Mouse (Mus musculus) cerebellum, adult 11-12 months (tissue): Measurements from ENCODE around the gene Padi2.

ENCODE experiments used
- DNase-seq: peaks from one replicate; pipeline ENCODE4 v3.0.0; 2022

Gene Padi2

DNA sequence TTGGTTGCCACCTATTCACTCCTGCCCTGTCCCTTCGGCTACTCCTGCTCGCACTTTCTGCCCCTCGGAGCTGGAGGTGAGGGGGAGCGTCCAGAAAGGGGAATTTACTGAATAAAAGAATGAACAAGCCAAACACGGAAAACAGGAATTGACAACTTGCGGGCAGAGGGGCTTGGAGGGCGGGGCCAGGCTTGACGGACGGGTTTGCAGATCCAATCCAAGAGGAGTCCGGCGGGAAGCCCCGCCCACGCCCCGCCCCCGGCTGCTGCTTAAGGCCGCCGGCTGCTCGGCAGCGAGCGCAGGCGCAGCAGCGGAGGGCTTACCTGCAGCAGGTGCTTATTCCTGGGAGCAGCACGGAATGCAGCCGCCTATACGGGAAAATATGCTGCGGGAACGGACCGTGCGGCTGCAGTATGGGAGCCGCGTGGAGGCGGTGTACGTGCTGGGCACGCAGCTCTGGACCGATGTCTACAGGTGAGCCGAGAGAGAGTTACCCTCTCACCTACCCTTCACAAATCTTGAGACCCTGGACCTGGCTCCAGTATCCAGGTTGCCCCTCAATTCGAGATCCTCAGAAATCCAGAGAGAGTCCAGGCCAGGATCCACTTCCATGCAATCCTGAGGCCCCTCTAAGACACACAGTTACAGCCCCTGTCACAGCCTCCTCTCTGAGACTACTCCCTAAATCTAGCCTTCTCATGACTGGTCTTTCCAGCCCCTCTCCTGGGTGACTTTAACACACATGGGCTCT is at the start of gene Padi2:
TSS of gene Padi2 (plus strand) at position 269 of the 751 bp plus-strand sequence.
- peak; percentile 26 for DNase-seq

DNA sequence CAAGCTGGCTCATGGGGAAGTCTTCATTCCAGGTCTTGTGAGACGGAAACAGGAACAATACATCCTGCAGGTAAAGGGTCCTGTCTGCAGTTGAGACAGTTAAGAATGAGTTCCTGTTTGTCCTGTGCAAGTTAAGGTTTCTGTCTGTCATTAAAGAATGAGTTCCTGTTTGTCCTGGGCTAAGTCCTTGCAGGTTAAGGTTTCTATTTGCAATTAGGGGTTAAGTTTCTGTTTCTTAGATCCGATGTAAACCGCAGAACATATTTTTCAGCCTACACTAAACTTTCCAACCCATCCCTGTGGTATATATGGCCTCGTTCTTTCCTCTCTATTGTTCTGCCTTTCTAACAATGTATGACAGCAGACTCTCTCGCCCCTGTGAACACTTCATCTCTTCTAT is 49.1 kb upstream of the Padi2 start:
- DNase-seq = no peak

DNA sequence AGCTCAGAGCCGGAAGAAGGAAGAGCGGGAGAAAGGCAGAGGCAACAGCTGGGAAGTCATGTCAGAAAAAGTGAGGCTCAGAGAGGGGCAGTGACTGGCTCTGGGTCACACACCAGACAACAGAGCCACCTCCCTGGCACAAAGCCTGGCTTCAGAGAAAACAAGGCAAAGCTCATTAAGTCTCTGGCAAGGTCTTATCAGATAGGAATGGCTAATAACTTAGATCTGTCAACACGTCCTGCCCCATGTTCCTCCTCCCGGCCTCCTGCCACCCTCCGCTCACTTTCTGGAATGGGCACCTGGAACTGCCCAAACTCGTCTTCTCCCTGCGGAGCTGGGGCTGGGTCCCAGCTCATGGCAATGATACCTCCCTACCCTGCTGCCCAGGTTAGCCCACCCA is 48.3 kb upstream of the Padi2 start:
- DNase-seq = no peak

DNA sequence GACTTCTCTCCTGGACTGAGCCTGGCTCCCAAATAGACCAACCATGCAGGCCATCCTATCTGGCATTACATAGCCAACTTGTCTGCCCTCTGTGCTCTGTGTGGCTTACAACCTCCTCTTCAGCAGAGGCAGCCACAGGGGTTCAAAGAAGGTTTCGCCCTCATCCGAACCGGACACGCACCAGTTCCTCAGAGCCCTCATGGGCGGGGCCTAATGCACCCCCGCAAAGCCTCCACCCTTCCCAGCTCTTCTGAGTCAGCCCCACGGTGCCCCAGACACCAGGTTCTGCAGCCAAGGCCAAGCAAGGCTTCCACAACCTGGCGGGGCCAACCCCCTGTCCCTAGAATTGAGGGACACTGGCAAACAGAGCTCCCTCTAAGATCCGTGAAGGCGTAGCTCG is 46.9 kb upstream of the Padi2 start:
- DNase-seq = no peak

DNA sequence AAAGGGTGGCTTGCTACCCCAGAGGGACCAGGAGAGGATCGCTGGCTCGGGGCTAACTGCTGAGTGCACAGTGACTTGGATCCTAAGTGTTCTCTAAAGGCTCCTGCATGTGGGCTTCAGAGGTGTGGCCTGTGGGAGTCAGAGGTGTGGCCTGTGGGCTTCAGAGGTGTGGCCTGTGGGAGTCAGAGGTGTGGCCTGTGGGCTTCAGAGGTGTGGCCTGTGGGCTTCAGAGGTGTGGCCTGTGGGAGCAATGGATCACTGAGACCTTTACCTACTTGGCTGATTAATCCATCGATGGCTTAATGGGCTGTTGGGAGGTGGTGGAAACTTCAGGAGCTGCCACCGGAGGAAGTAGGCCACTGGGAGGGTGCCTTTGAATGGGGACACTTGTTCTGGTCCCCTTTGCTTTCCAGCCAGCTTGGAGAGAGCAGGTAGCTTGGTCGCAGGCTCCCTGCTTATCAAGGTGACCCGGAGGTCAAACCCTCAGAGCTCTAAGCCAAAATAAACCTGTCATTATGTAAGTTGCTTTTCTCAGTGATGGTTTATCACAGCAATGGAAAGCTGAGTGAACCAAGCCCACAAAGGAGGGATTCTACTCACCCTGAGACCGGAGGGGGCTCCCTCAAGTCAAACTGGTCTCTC is 45.9 kb upstream of the Padi2 start:
- no peak for DNase-seq

DNA sequence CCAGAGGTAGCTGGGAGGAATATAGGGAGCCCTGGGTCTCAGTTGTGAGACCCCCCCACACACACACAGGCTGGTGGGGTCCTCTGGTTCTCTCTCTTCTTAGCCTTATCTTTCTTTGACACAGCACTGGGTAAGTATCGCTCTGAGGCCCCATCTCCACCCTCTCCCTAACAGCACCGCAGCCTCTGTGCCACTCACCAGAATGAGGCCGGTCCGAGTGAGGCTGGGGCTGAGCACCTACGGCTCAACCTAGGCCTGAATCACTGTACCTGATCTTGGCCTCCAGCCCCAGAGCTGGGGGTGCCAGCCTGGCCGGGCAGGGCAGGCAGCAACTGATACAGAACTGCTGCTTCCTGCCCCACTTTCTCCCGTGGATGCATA is 45.4 kb upstream of the Padi2 start:
- no peak for DNase-seq

DNA sequence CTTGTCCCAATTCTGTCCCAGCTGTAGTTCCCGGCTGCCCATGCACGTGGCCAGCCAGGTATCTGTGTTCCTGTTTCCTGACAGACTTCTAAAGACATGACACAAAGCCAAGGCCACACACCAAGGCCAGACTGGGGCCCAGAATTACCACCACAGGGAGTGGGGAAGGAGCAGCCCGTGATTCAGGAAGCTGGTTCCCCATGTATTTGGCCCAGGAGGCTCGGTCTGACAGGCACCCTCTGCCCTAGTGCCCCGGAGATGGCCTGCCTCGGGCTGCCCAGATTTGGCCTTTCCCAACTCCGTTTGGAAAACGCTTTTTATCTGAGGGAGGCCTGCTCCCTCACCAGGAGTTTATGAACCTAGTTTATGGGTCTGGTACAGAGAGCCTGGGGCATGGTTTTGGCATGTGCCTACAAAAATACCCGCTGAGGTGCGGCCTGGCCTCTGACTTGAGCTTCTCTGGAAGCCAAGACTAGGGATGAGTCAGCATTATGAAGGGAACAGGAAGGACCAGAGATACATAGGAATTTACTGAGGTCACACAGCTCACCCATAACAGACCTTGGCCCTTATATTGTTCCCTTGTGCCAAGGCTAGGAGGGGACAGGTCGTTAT is 44.0 kb upstream of the Padi2 start:
- no peak for DNase-seq

DNA sequence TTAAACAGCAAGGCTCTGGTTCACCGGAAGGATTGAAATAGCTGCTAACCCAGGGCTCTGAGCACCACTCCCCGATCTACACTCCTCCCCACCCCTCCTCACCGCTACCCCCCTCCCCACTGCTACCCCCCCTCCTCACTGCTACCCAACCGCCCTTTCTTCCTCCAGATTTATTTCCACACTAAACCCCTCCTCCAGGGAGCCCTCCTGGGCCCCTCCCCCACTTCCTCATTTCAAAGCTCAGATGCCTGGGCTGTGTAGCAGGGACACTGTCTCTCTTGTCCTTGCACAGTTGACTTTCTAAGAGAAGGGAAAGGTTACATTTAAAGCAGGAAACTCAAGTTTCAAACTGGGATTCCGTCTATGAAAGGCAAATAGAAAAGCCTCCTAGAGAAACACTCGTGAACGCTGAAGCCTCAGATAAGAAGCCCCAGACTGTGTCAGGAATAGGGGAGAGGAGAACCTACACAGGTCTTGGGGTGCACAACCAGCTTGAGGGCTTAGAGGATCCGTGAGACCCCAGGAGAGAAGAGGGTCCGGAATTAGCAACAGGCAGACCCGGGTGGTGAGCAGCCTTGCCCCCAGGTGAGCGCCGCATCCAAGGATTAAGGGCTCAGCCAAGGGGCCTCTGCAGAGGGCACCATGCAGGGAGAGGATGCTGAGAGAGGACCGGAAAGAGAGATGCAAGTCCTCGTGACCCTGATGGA is 37.5 kb upstream of the Padi2 start:
- DNase-seq = no peak

DNA sequence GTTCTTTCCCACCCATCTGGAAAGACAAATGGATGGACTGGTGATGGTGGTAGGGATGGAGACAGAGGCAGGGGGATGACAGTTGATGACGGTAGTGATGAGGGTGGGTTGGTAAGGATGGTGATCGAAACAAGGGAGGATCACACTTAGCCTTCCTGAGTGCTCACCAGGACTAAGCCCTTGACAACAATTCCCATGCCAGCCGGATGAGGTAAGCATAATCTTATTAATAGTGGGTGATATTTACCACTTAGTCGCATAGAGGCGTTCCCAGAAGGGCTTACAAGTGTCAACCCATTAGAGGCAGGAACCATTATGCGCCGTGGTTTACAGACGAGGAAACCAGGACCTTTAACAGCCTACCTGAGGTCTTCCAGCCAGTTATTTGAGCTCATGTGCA is 36.2 kb upstream of the Padi2 start:
- no peak for DNase-seq

DNA sequence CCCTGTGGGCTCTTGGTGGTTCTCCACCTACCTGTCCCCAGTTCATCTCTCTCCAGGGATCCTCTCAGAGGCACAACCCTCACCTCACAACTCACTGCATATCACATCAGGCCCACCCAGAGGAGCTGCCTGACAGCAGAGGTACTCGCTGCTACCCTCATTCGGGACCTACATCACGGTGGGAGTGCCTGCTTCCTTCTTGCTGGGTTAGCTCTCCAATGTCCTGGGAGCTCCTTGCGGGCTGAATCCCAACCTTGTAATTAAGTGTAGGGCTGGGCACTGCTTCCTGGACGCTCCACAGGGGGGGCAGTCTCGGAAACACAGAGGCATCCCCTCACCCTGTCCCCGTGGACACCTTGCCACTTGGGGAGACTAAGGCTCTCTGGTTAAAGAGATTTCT is 35.3 kb upstream of the Padi2 start:
- no peak for DNase-seq

DNA sequence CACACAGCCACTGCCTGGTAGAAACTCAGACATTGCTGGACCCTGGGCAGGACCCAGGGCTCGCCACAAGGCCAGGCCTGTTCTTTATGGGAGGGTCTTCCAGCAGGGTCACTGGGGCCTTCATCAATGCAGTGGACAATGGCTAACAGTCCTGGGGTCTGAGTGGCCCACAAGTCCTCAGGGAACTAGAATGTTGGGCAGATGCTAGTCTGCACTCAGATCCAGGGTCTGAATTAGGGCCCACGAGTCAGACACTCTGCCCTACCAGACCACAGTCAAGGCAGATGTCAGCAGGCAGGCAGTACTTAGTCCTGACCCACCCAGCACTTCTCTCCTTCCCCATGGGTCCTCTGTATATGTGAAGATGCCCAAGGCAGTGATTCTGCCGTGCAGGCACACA is 34.8 kb upstream of the Padi2 start:
- no peak for DNase-seq

DNA sequence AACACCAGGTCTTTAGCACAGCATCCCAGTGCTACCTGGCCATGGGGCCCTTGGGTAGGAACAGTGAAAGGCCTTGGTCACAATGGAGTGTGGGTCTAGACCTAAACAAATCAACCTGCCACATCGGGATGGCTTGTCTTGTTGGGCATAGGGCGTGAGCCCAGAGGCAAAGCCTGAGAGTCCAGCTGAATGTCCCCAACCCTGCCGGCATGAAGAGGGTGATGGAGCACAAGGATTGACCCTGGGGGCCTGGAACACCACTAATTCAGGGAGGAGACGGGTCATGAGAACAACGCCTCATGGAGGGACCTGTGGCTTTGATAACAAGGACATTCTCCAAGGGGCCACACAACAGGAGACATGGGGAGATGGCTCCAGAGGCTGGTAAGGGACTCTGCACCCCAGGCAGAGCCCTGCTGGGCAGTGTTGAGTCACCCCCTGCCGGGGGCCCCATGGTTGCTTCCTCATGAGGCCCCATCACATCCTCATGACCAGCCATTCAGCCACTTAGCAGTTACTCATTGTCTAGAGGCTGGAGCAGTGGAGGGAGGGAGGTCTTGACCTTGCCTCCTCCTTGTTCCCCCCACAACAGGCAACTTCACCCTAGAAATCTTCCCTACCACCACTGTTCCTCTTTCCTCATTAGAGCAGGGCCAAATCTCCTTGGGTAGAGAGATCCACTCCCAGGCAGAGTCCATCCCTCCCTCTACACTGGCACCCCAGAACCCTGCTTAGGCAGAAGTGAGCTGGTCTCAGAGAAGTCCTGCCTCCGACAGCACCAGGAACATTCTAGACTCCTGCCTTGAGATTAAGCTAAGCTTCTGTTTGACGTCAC is 34.1 kb upstream of the Padi2 start:
- no peak for DNase-seq

DNA sequence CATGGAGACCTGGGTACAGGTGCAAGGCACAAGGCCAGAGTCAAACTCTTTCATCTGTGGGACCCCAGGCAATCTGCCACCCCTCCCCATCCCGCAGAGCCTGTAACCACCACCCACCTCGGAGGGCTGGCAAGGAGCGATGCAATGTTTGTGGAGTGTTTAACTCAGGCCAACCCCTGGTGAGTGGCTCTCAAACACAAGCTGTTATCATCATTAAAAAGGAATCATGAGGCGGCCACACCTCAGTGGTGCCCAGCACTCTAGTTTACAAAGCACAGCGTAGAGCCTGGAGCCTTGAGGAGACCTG is 33.5 kb upstream of the Padi2 start:
- no peak for DNase-seq

DNA sequence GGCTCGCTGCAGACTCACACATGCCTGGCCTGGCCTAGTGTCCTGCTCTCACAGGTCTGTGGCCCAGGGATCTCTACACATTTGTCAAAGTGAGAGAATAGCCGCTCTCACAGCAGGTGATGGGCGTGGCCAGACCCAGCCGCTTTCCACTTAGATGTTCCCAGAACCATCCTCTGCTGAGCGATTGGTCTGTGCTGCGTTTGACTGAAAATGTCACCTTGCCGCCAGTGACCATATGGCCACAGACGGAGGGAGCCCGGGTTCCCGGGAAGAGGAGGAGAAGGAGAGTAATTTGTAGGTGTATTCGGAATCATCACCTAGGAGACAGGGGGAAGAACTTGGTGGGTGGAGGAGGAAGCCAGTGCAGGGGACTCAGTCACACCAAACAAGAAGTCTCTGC is 33.1 kb upstream of the Padi2 start:
- DNase-seq = no peak

DNA sequence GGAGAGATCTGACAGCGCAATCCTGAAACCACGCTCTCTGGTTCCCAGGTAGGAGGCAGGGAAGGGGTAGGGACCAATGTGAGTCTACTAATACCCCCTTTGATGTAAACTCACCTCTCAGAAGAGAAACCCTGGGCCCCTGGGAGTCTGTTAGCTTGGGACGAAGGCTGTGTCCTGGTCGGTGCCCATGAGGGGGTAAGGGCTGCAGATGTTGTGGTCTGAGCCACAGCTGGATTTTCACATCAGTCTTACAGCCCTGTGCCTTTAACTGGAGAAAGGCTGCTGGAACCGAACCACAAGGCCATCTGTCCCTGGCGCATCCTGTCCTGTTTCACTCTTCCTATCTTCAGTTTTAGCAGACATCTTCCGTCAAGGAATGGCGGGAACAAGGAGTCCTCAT is 30.0 kb upstream of the Padi2 start:
- no peak for DNase-seq

DNA sequence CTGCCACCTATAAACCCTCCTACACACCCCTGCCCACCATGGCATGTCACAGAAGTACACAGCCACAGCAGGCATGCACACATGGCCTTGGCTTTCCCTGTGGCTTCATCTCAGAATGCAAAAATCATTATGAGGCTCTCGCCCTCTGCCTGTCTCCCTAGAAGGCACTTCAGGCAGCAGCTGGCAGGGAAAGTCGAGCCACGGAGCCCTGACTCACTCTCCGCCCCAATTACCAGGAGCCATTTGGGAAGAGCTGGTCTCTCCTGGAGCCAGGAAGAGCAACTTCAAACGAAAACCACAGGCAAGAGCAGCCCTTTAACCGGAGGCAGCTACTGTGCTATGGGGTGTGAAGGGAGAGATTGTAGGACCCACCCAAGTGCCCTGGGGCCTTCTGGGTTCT is 29.5 kb upstream of the Padi2 start:
- DNase-seq = no peak

DNA sequence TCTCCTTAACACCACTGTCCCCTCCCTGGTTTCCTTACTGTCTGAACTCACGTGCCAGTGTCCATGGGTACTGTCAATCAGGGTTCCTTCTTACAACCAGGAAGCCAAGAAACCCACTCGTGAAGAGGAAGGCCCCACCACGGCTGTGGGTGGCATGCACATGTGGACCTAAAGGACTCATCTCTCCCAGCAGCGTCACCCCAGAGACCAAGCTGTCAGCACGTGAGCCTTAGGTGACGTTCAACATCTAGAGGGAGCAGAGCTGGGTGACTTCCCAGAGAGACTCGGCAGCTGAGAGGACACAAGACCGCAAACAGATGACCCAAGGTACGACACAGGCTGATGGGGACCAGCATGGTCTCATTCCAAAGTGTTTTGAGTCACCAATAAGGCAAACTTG is 28.7 kb upstream of the Padi2 start:
- DNase-seq = no peak

DNA sequence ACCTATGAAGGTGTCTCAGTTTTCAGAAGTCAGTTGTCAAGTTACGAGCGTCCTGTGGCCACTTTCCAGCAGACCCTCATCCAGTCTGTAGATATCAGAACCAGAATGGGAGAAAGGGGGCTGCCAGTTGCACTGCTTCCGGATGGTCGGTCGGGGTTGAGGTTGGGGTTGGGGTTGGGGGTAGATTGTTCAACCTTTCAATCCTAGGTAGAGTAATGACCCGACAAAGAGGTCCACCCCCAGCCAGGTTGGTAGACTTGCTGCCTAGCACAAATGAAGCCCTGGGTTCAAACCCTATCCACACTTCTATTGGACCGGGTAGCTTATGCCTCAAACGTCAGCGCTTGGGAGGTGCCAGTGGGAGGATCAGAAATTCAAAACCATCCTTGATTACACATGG is 27.5 kb upstream of the Padi2 start:
- DNase-seq = no peak

DNA sequence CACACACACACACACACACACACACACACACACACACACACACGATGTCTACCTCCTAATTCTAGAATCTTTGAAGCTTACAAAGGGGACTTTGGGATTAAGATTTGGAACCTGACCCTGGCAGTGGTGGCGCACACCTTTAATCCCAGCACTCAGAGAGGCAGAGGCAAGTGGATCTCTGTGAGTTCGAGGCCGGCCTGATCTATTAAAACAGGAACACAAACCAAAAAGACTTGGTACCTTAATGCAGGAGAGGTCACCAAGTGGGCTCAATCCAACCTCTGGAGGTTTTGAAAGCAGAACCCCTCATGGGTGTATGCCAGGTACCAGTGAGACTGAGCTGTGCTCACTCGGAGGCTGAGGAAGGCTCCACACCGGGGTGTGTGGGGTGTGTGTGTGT is 27.0 kb upstream of the Padi2 start:
- DNase-seq = no peak

DNA sequence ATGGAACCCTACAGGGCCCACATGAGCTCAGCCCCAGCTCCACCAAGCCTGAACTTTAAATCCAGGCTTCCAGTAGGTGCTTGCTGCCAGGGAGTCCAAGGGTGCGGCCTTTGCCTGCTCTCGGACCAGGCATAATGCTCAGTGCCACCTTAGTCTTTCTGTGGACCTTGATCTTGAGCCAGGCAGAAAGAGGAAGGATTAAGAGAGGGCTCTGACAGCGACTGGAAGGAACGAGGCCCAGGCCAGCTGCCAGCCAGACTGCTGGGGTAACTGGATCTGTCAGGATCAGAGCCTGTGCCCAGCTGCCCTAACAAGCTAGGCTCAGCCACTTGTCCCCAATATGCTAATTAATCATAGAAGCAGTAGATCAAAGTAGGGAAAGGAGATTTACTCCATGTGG is 26.4 kb upstream of the Padi2 start:
- no peak for DNase-seq

DNA sequence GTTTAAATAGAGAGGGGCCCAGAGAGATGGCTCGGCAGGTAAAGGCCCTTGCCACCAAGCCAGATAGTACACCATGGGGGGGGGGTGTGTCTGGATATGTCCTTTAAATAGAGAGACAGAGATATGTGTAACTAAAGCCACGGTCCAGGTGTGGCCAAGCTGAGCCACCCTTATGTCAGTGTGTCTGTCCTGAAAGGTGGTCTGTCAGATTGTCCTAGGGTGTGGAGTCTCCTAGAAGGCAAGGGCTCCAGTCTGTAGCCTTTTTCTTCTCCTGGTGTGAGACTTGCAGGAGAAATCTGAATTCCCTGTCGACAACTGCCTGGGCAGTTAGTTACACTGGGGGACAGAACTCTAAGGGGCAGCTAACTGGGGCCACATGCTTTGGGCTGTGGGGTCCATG is 25.9 kb upstream of the Padi2 start:
- DNase-seq = no peak

DNA sequence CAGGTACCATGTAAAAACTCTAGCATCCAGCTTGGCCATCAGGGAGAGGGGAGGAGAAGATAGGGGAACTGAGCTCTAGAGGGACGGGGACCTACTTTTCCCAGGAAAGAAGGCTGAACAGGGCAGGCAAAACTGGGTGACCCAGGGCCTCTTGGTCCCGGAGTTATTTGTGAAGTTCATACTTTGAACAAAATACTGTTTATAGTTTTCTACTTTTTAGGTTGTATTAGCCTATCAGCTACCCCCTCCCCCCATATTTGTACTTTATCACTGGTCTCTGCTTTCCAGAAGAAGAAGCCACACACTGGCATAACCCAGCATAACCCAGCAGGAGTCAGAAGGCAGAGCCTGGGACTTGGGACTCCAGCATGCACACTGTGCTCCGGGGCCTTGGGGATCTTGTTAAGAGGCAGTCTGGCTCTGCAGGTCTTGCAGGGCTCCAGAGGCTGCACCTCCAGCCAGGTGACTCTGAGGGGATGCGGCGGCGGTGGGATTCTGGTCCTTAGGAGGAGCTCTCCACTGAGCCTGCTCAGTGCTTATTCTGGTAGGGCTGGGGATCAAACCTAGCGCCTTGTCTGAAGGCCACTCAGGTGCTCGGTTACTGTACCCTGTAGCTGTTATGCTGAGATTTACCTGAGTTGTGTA is 25.0 kb upstream of the Padi2 start:
- no peak for DNase-seq

DNA sequence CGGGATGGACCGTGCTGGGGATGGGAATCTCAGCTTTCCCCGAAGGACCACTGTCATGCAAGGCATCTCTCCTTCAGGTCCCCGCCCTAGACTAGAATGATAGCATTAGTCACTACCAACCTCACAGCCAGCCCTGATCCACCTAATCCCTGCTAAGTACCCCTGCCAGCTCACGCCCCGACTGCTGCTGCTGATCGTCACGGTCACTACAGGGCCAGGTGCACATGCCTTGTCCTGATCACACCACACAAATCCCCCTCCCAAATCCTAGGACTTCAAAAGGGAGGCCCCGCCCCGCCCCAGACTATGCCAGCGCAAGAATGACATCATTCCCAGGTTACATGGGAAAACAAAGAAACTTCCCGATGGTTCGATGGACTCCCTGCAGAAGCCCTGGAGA is 24.4 kb upstream of the Padi2 start:
- no peak for DNase-seq
